Comparison of ENCODE assay signal across 20 mouse cellular contexts in genomic region chr12:83910451-83910850, GRCm38 (mm10). TPM values are rescaled to one million over a fixed set of nuclear protein-coding genes. Genes with fewer than 3 reads are reported as not detected.
DNase-seq lines count a peak whose midpoint lies in the region; ATAC-seq and TF ChIP-seq lines count a peak whose summit lies in the region.
"Had no signal": no experiment of that assay in that cellular context is flagged by ENCODE, and none has a peak within 500 bp of the region (broad histone marks: within the 10 kb centered on the region; RNA-seq: fewer than 3 reads in every experiment).

No protein-coding gene starts in this region.

- H3K9me3 ChIP-seq in heart, embryonic 10.5 days = no peaks in the 10 kb centered on the region
- no peaks in the 10 kb centered on the region for H3K9me3 ChIP-seq in kidney, embryonic 14.5 days (ENCODE audit: control insufficient read depth, low read length)
- H3K9me3 ChIP-seq in intestine, embryonic 16.5 days (ENCODE audit: control insufficient read depth, low read length) = no peaks in the 10 kb centered on the region
- no peaks in the 10 kb centered on the region for H3K9me3 ChIP-seq in liver, embryonic 16.5 days (replicated peaks; ENCODE audit: control insufficient read depth, low read length)
- H3K9me3 ChIP-seq: embryonic facial prominence, embryonic 10.5 days had no signal

- no peak for TF ChIP-seq CTCF in layer of hippocampus, adult 2 months (conservative IDR thresholded peaks at IDR 0.05)

- WGBS in heart, embryonic 10.5 days = 73% methylated on average over 2 of the region's 2 CpGs
- 82% methylated on average over 2 of the region's 2 CpGs for WGBS in kidney, embryonic 14.5 days
- WGBS in intestine, embryonic 16.5 days = 50% methylated on average over 2 of the region's 2 CpGs
- WGBS in liver, embryonic 16.5 days (ENCODE audit: insufficient replicate concordance) = 73% methylated on average over 2 of the region's 2 CpGs

- peaks cover 25% of the 10 kb centered on the region; the same call in 1 of the 2 replicates for H3K36me3 ChIP-seq in heart, embryonic 10.5 days
- peaks cover 3% of the 10 kb centered on the region; the same call in 1 of the 2 replicates for H3K36me3 ChIP-seq in kidney, embryonic 14.5 days (ENCODE audit: control insufficient read depth, insufficient read depth, low read length)
- H3K36me3 ChIP-seq in intestine, embryonic 16.5 days (ENCODE audit: control insufficient read depth, insufficient read depth, low read length) = no peaks in the 10 kb centered on the region
- H3K36me3 ChIP-seq in liver, embryonic 16.5 days (ENCODE audit: control insufficient read depth, insufficient read depth) = no peaks in the 10 kb centered on the region

- DNase-seq in heart, embryonic 10.5 days (ENCODE audit: low spot score) = no peak
- no peak for DNase-seq in heart, adult 8-10 months (ENCODE audit: low spot score)
- peak; percentile 34 for DNase-seq in kidney, adult 11 months
- DNase-seq in layer of hippocampus, adult 18-20 months (ENCODE audit: low spot score in 2 of 2) = no peak
- no peak for DNase-seq in layer of hippocampus, adult 2 months (ENCODE audit: low spot score in 2 of 2)
- DNase-seq: adrenal gland, adult 8-10 months; cerebellum, adult 9-10 months; gastrocnemius, adult 2 months; layer of hippocampus, postnatal 36 days; lung, postnatal 14 days; midbrain, embryonic 14.5 days; thymus, adult 18-20 months; thymus, postnatal 4 days had no signal

- H3K27me3 ChIP-seq in heart, embryonic 10.5 days (ENCODE audit: insufficient read depth, poor library complexity, severe bottlenecking) = no peaks in the 10 kb centered on the region
- H3K27me3 ChIP-seq in kidney, embryonic 14.5 days (ENCODE audit: control insufficient read depth, insufficient read depth, low read length) = no peaks in the 10 kb centered on the region
- H3K27me3 ChIP-seq in intestine, embryonic 16.5 days (replicated peaks; ENCODE audit: control insufficient read depth, insufficient read depth, low read length) = no peaks in the 10 kb centered on the region
- H3K27me3 ChIP-seq in liver, embryonic 16.5 days (ENCODE audit: control insufficient read depth, insufficient read depth, low read depth, low read length) = no peaks in the 10 kb centered on the region
- H3K27me3 ChIP-seq: Patski had no signal

- peak overlapping the region; percentile 18; the same call in 1 of the 2 replicates for H3K27ac ChIP-seq in heart, embryonic 10.5 days
- H3K27ac ChIP-seq in kidney, embryonic 14.5 days (ENCODE audit: low read depth, low read length) = no peak overlapping the region
- peak overlapping the region; percentile 77 for H3K27ac ChIP-seq in intestine, embryonic 16.5 days (ENCODE audit: low read length)
- H3K27ac ChIP-seq in liver, embryonic 16.5 days (ENCODE audit: low read length) = no peak overlapping the region; the same call in 1 of the 2 replicates
- no peak overlapping the region for H3K27ac ChIP-seq in layer of hippocampus, adult 2 months
- H3K27ac ChIP-seq: embryonic facial prominence, embryonic 10.5 days; gastrocnemius, adult 2 months; hindbrain, embryonic 14.5 days had no signal

- H3K4me2 ChIP-seq in kidney, embryonic 14.5 days (replicated peaks; ENCODE audit: low read depth, low read length) = no peak overlapping the region
- no peak overlapping the region for H3K4me2 ChIP-seq in intestine, embryonic 16.5 days (ENCODE audit: low read depth, low read length)
- no peak overlapping the region for H3K4me2 ChIP-seq in liver, embryonic 16.5 days (ENCODE audit: low read depth, low read length)
- H3K4me2 ChIP-seq: hindbrain, embryonic 14.5 days had no signal

- H3K4me1 ChIP-seq in heart, embryonic 10.5 days = peaks cover 5% of the 10 kb centered on the region; the same call in 1 of the 2 replicates
- no peaks in the 10 kb centered on the region for H3K4me1 ChIP-seq in kidney, embryonic 14.5 days (ENCODE audit: control insufficient read depth, insufficient read depth, low read length)
- H3K4me1 ChIP-seq in intestine, embryonic 16.5 days (ENCODE audit: control insufficient read depth, insufficient read depth, low read length) = peaks cover 13% of the 10 kb centered on the region
- H3K4me1 ChIP-seq in liver, embryonic 16.5 days (ENCODE audit: control insufficient read depth, low read depth, low read length) = peaks cover 6% of the 10 kb centered on the region
- H3K4me1 ChIP-seq: embryonic facial prominence, embryonic 10.5 days had no signal

- H3K9ac ChIP-seq in kidney, embryonic 14.5 days (ENCODE audit: low read depth, low read length) = no peak overlapping the region
- no peak overlapping the region for H3K9ac ChIP-seq in intestine, embryonic 16.5 days (ENCODE audit: low read depth, low read length)
- no peak overlapping the region for H3K9ac ChIP-seq in liver, embryonic 16.5 days (ENCODE audit: low read depth, low read length)
- H3K9ac ChIP-seq: hindbrain, embryonic 14.5 days had no signal

- H3K4me3 ChIP-seq in heart, embryonic 10.5 days = no peak overlapping the region
- H3K4me3 ChIP-seq in kidney, embryonic 14.5 days (ENCODE audit: low read length) = no peak overlapping the region
- no peak overlapping the region for H3K4me3 ChIP-seq in intestine, embryonic 16.5 days (ENCODE audit: low read length)
- H3K4me3 ChIP-seq in liver, embryonic 16.5 days (ENCODE audit: low read depth, low read length) = no peak overlapping the region
- H3K4me3 ChIP-seq in layer of hippocampus, adult 2 months = no peak overlapping the region
- H3K4me3 ChIP-seq: embryonic facial prominence, embryonic 10.5 days; gastrocnemius, adult 2 months; myocyte had no signal

- no peak for ATAC-seq in kidney, embryonic 14.5 days (ENCODE audit: low FRiP score, low TSS enrichment)
- ATAC-seq in intestine, embryonic 16.5 days = peak; percentile 92
- ATAC-seq in liver, embryonic 16.5 days (ENCODE audit: low read depth) = peak; percentile 76; the same call in 1 of the 2 replicates
- ATAC-seq: Patski had no signal

RNA-seq across cellular contexts. Expression of gene Numb, which starts 11.3 kb away (rescaled TPM):
- polyA plus RNA-seq in heart, embryonic 10.5 days (2016; fragmentation: Nextera tagmentation; extraction: Ambion mirVana) = 38.8 and 39.1 TPM in 2 replicates
- 10 to 100 TPM; 27.6 to 36.5 (median 29.3) TPM for total RNA-seq in heart, adult 8-10 months (2022)
- polyA plus RNA-seq in kidney, embryonic 14.5 days (2014; fragmentation: Nextera tagmentation; extraction: Ambion mirVana) = 26.4 and 34.1 TPM in 2 replicates
- 35.7 and 36.1 TPM in 2 replicates for polyA plus RNA-seq in intestine, embryonic 16.5 days (2015; fragmentation: Nextera tagmentation; extraction: Ambion mirVana)
- 16.8 and 17.4 TPM in 2 replicates for polyA plus RNA-seq in liver, embryonic 16.5 days (2015; fragmentation: Nextera tagmentation; extraction: Ambion mirVana)
- total RNA-seq in layer of hippocampus, adult 18-20 months (2021) = 10 to 100 TPM; 38.0 TPM
- 10 to 100 TPM; 26.7 to 38.7 TPM for total RNA-seq in layer of hippocampus, adult 2 months (2021)

RNA-seq across cellular contexts. Expression of gene Riox1, which starts 40.0 kb away (rescaled TPM):
- 12.3 and 19.4 TPM in 2 replicates for polyA plus RNA-seq in heart, embryonic 10.5 days (2016; fragmentation: Nextera tagmentation; extraction: Ambion mirVana)
- total RNA-seq in heart, adult 8-10 months (2022) = 1 to 10 TPM; 4.3 to 5.9 (median 4.7) TPM
- 14.1 and 16.2 TPM in 2 replicates for polyA plus RNA-seq in kidney, embryonic 14.5 days (2014; fragmentation: Nextera tagmentation; extraction: Ambion mirVana)
- 10.2 and 11.7 TPM in 2 replicates for polyA plus RNA-seq in intestine, embryonic 16.5 days (2015; fragmentation: Nextera tagmentation; extraction: Ambion mirVana)
- 4.4 and 4.6 TPM in 2 replicates for polyA plus RNA-seq in liver, embryonic 16.5 days (2015; fragmentation: Nextera tagmentation; extraction: Ambion mirVana)
- 10 to 100 TPM; 15.7 to 16.9 TPM for total RNA-seq in layer of hippocampus, adult 18-20 months (2021)
- 10 to 100 TPM; 15.0 to 15.7 TPM for total RNA-seq in layer of hippocampus, adult 2 months (2021)

Comparison
In these comparisons a context has a peak if more than half of its experiments do, and no peak if none do; other contexts are left out.
1. H3K27ac ChIP-seq: peak in heart, embryonic 10.5 days (single experiment) and intestine, embryonic 16.5 days (single experiment); none in kidney, embryonic 14.5 days (single experiment), liver, embryonic 16.5 days (single experiment) and layer of hippocampus, adult 2 months (single experiment).